Mouse (Mus musculus) forebrain, postnatal 0 days (tissue): Measurements from ENCODE around the gene Mapkapk5. TPM values are rescaled to one million over a fixed set of nuclear protein-coding genes. Genes with fewer than 3 reads are reported as not detected.

Experiments
- ATAC-seq: fragments of 200-750 bp; cut with Nextera tagmentation; 2 replicates; pipeline ENCODE4 v1.8.0; 2017; ENCODE audit warnings: mild to moderate bottlenecking, moderate library complexity
- DNase-seq: peaks from one replicate; pipeline ENCODE4 v3.0.0-alpha.2; 2015
- H3K27ac ChIP-seq: fragments of 300-500 bp; sonication (generic); 2 replicates; pipeline ENCODE4 v1.5.1; 2014; ENCODE audit warnings: low read depth, mild to moderate bottlenecking, antibody characterized with exemption, low read length, moderate library complexity, mixed read lengths
- H3K27me3 ChIP-seq: fragments of 300-500 bp; sonication (generic); 2 replicates; pipeline ENCODE4 v1.6.1; 2014; ENCODE audit warnings: mild to moderate bottlenecking, low read length, mixed read lengths; ENCODE audit not compliant: insufficient read depth
- H3K36me3 ChIP-seq: fragments of 300-500 bp; sonication (generic); 2 replicates; pipeline ENCODE4 v1.6.1; 2014; ENCODE audit warnings: mild to moderate bottlenecking, moderate library complexity; ENCODE audit not compliant: insufficient read depth
- H3K4me1 ChIP-seq: fragments of 300-500 bp; sonication (generic); 2 replicates; pipeline ENCODE4 v1.6.1; 2014; ENCODE audit warnings: antibody characterized with exemption; ENCODE audit not compliant: insufficient read depth
- H3K4me2 ChIP-seq: fragments of 300-500 bp; sonication (generic); 2 replicates; pipeline ENCODE4 v1.6.1; 2014; ENCODE audit warnings: low read depth, mild to moderate bottlenecking, moderate library complexity
- H3K4me3 ChIP-seq: fragments of 300-500 bp; sonication (generic); 2 replicates; pipeline ENCODE4 v1.5.1; 2014; ENCODE audit warnings: low read depth, low read length, mixed read lengths
- H3K9ac ChIP-seq: fragments of 300-500 bp; sonication (generic); 2 replicates; pipeline ENCODE4 v1.6.1; 2014; ENCODE audit warnings: mild to moderate bottlenecking
- H3K9me3 ChIP-seq: fragments of 300-500 bp; sonication (generic); 2 replicates; pipeline ENCODE4 v1.6.1; 2016; ENCODE audit warnings: low read length
- CTCF ChIP-seq: sonication (generic); IDR thresholded peaks from 2 replicates; pipeline ENCODE4 v1.5.1; 2016; ENCODE audit warnings: antibody characterized with exemption, control low read depth, low read depth
- WGBS: fragments of 180-500 bp; shearing (Covaris S2); extraction: QIAGEN DNeasy Blood & Tissue Kit; methylation state at CpG from one replicate; pipeline ENCODE4 v1.1.7; 2014; 5-methylcytosine and 5-hydroxymethylcytosine counted together
- polyA plus RNA-seq: library from polyadenylated mRNA; unstranded; fragments of >200 nt; fragmentation: Nextera tagmentation; extraction: Ambion mirVana; gene quantifications from 2 replicates; pipeline ENCODE4 v1.2.1, GENCODE M21; 2015
- total RNA-seq: library from RNA; depleted of rRNA; stranded (reverse); fragments of >200 nt; gene quantifications from 2 replicates; pipeline ENCODE4 v1.2.3, GENCODE M21; 2014; rRNA removed

The Mapkapk5 gene
- total RNA-seq (83.1 and 99.3 TPM in 2 replicates), polyA plus RNA-seq (47.5 and 50.1 TPM in 2 replicates)

- Histone ChIP-seq H3K4me1 (peaks cover 10% of the 10 kb centered on the region), H3K4me2 (peak within 1 kb of the TSS; percentile 90), H3K4me3 (peak within 1 kb of the TSS; percentile 98), H3K27me3 (no peaks in the 10 kb centered on the region), H3K36me3 (no peaks in the 10 kb centered on the region), H3K9ac (peak within 1 kb of the TSS; percentile 97), H3K27ac (peak within 1 kb of the TSS; percentile 99), H3K9me3 (no peaks in the 10 kb centered on the region)
- WGBS: 4% methylated on average over 55 of the region's 55 CpGs
- DNase-seq: peak; percentile 98
- ATAC-seq: peak; percentile 98
- no peak for TF ChIP-seq CTCF
Measured at GRCm38 (mm10) chr5:121545793-121546529, at the start of gene Mapkapk5. TSS of gene Mapkapk5 (minus strand) at chr5:121545905.

GRCm38 (mm10) chr5:121594714-121595313 is 49.1 kb upstream of the Mapkapk5 start:
- no peaks in the 10 kb centered on the region for H3K9me3 ChIP-seq
- no peak overlapping the region for H3K9ac ChIP-seq
- no peak overlapping the region for H3K4me3 ChIP-seq
- H3K4me1 ChIP-seq: no peaks in the 10 kb centered on the region
- ATAC-seq (no peak), DNase-seq (no peak)
- H3K27ac ChIP-seq: peak overlapping the region; percentile 77; the same call in 1 of the 2 replicates
- H3K36me3 ChIP-seq: no peaks in the 10 kb centered on the region
- 89% methylated on average over 6 of the region's 6 CpGs for WGBS
- peak overlapping the region; percentile 99; the same call in 1 of the 2 replicates for H3K4me2 ChIP-seq
- no peaks in the 10 kb centered on the region for H3K27me3 ChIP-seq
- TF ChIP-seq CTCF: no peak

DNA sequence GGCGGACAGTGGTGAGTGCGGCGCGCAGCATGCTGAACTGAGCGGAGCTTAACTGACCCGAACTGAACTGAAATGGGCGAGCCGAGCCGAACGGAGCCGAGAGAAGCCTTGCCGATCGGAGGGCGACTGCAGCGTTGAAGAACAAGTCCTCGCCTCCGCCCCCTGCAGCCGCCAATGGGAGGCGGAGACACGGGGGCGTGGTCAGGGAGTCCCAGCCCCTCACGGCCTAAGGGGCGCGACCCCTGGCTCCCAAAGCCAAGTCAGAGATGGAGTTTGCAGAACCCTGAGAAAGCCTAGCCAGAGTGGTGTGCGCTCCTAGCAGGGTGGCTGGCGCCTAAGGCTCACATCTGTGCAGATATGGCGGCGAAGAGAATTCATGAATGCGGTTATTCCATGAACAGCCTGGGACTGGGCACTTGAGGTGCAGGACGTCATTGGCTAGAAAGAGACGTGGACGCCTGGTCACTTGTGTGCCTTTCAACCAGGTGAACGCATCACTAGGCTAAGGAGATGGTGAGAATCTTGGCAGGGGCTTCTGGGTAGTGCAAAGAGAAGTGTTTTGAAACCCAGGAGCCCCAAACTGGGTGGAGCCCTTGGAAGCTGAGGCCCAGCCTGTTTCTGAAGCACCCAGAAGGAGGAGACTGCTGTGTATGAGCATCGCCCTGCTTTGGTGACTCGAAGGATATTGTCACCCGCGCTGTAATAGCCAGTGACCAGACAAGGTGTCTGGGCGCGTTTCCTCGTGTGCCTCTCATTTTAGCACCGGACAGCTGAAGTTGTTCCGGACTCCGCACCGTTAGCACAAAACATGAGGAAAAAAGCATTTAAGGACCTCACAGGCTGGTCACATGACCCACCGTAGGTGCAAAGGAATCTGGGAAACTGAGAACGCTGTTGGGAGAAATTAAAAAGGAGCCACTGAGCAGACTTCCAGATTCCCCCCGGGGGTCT is 48.0 kb upstream of the Mapkapk5 start, which contains the start of gene Aldh2:
TSS of gene Aldh2 (minus strand) at position 374 of the 951 bp plus-strand sequence.
- peak; percentile 90 for ATAC-seq
- H3K27ac ChIP-seq: peak within 1 kb of the TSS; percentile 77
- H3K4me2 ChIP-seq: peak within 1 kb of the TSS; percentile 99
- H3K36me3 ChIP-seq: no peaks in the 10 kb centered on the region
- H3K9ac ChIP-seq: peak within 1 kb of the TSS; percentile 63
- H3K27me3 ChIP-seq: no peaks in the 10 kb centered on the region
- no peaks in the 10 kb centered on the region for H3K4me1 ChIP-seq
- peak within 1 kb of the TSS; percentile 57 for H3K4me3 ChIP-seq
- 2% methylated on average over 47 of the region's 47 CpGs for WGBS
- peak; percentile 50 for TF ChIP-seq CTCF
- no peaks in the 10 kb centered on the region for H3K9me3 ChIP-seq
- peak; percentile 81 for DNase-seq

- DNase-seq (peak; percentile 16), ATAC-seq (no peak)
- no peaks in the 10 kb centered on the region for H3K4me1 ChIP-seq
- H3K9me3 ChIP-seq: no peaks in the 10 kb centered on the region
- TF ChIP-seq CTCF: no peak
- peak overlapping the region; percentile 77 for H3K27ac ChIP-seq
- H3K4me3 ChIP-seq: peak overlapping the region; percentile 57
- H3K9ac ChIP-seq: peak overlapping the region; percentile 63
- peak overlapping the region; percentile 99 for H3K4me2 ChIP-seq
- no peaks in the 10 kb centered on the region for H3K36me3 ChIP-seq
- 5% methylated on average over 33 of the region's 33 CpGs for WGBS
- no peaks in the 10 kb centered on the region for H3K27me3 ChIP-seq
Measured at GRCm38 (mm10) chr5:121592816-121593407, 47.2 kb upstream of the Mapkapk5 start.

DNA sequence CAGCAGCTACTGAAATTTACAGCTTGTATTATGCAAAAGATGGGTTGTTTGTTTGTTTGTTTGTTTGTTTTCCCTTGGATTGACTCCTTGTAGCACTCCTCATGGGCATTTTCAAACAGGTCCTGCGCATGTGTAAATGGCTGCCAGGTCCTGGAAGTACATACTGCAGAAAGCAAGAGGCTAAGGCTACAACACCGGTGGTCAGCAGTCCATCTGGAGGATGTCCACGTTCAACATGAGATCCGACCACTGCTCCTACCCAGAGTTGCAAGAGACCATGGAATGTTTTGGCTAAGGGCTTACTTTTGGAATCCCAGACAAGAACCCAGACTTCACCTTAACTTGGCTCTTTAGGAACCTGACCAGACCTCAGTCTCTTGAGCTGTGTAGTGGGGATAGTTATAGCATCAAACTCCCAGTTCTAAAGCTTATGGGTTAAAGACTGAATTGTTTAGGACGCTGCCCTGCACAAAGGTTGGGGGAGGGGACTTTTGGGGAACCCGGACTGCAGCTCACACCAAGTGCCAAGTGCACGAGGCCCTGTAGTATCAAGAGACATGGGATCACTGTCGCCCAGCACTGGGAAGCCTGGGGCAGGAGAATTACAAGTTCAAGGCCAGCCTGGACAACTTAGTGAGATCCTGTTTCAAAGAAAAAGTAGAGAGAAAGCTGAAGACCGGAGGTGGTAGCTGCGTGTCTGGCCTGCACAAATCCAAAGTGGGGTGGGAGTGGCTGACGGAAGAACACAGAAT is 46.5 kb upstream of the Mapkapk5 start:
- peak overlapping the region; percentile 57; the same call in 1 of the 2 replicates for H3K4me3 ChIP-seq
- TF ChIP-seq CTCF: no peak
- H3K9me3 ChIP-seq: no peaks in the 10 kb centered on the region
- no peak overlapping the region for H3K9ac ChIP-seq
- ATAC-seq (no peak), DNase-seq (no peak)
- no peaks in the 10 kb centered on the region for H3K4me1 ChIP-seq
- WGBS: 61% methylated on average over 11 of the region's 11 CpGs
- no peaks in the 10 kb centered on the region for H3K27me3 ChIP-seq
- H3K36me3 ChIP-seq: no peaks in the 10 kb centered on the region
- no peak overlapping the region for H3K27ac ChIP-seq
- peak overlapping the region; percentile 99 for H3K4me2 ChIP-seq
